Mouse (Mus musculus): ENCODE data around the gene Fam189a1. TPM values are rescaled to one million over a fixed set of nuclear protein-coding genes. Genes with fewer than 3 reads are reported as not detected.
A peak's percentile ranks its signal among the peaks of the same experiment; 100 is the strongest.

Gene Fam189a1
- total RNA-seq, 2 experiments from 2014 or later = 55.9 to 66.3 TPM

DNA sequence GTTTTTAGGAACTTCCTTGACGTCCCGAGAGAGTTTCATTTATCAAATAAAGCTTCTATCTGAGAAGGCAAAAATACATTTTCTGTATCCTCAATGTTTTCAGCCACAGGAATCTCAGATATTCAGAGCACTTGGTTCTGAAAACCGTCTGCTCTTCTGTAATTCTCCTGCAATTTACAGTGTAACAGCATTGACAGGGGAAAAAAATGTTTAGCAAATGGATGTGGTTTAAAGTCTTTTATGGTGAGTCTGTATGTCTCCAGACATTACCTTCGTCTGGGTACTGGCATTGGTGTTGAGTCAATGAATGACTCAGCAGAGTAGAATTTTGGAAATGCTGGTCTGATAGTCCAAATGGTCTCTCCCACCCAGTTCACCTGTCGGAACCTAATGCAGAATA, 249.4 kb downstream of the Fam189a1 start:
- DNase-seq (ENCODE audit: low spot score in 2 of 2) = no peak
- intact Hi-C loops (cut with DNase I) = no loop called here

DNA sequence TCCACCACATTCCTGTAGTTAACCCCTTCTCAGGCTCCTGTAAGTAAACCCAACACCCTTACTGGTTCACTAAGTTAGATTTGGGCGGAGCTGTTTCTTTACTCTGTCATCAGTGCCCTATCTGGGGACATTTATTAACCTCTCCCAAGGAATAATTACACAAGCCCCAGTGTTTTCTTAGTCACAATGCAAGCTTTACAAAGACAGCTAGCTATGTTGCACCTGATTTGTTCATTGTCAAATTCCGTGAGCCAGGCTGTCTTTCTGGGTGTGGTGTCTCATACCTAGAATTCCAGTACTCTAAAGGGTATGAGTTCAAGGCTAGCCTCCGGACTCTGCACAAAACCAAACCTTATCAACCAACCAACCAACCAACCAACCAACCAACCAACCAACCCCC, 250.9 kb downstream of the Fam189a1 start:
- intact Hi-C loops (cut with DNase I) = no loop called here
- DNase-seq (ENCODE audit: low spot score in 2 of 2) = no peak

DNA sequence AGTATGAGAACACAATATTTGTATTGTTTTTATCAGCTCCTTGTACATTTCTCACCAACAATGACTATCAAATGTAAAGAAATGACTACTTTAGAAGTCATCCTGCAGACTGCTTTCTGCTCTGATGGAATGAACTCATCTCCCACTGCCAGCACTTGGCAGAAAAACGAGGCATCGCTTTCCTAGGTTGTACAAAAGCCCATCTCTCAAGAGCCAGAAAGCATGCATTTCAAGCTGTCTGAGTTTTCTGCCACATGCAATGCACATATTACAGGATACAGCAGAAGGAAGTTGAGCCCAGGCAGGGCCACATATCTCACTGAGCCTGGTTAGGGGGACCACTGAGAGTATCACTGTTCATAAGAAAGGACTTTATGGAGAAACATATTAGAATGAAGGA, 256.1 kb downstream of the Fam189a1 start:
- intact Hi-C loops (cut with DNase I) = no loop called here
- no peak for DNase-seq (ENCODE audit: low spot score in 2 of 2)

DNA sequence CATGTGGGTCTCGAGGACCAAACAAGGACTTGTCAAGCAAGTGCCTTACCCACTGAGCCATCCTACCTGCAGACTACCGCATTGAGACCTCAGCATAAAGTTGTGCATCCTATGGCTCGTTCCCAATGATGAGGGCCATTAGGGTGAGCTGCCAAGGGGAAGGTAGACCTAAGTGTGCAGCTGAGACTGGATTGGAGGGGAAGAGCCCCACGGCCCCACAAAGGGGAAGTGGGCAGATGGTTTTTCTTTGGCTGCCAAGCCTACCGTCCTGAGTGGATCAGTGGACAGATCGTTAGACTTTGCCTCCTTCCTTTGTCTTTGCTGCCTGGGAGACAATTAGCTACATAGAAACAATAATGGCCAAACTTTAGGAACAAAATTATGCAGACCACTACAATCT, 259.8 kb downstream of the Fam189a1 start:
- intact Hi-C loops (cut with DNase I) = no loop called here
- no peak for DNase-seq (ENCODE audit: low spot score in 2 of 2)

DNA sequence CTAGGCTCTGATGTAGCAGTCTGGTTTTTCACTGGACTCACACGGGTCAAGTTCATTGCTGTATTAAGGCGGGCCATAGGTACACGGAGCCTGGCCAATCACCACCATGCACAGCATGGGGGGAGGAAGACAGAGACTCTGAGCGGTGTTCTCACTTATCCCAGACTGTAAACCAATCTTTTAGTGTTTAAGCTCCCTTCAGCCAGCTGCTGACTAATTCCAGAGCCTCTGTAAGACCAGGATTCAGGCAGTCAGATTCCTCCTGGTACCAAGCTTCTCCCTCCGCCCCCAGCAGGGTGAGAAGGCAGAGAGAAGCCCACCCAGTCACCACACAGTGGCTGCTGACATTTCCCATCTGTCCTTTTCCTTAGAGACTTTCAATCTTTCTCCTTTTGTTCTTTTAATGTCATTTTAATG, 260.7 kb downstream of the Fam189a1 start:
- intact Hi-C loops (cut with DNase I) = no loop called here
- no peak for DNase-seq (ENCODE audit: low spot score in 2 of 2)

DNA sequence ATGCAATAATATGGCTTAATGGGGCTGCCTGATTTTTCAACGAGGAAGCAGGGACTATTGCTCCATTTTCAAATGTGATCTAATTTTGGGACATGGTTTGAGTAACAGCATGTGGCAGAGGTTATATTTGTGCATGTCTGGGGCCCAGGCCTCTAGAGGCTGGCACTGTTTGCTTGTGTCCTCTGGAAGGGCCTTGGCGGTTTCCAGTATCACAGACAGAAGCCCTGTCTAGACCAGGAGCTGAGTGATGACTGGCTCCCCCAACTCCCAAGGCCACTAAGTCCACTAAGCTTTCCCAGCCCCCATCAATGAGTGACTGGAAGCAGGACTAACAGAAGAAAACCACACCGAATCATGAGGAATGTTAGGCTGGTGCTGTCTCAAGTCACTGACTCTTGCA, 265.2 kb downstream of the Fam189a1 start:
- intact Hi-C loops (cut with DNase I) = no loop called here

DNA sequence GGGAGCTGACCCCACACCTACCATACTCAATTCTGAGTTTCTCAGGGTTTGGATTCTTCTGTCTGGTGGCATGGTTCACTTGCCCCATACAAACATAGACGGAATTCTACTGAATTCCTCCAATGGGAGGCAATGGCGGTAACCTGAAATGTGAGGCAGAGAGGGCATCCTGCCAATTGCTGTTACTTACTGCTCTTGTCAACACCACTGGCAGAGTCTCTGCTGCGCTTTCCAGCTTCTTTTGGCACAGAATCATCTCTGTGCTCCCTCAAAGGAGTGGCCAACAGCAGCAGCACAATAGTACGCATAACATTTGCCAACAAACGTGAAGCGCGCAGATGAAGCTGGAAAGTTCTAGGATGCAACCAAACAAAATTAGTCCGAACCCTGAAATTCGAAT, 266.5 kb downstream of the Fam189a1 start:
- DNase-seq (ENCODE audit: low spot score in 2 of 2) = no peak
- intact Hi-C loops (cut with DNase I) = no loop called here

More for the DNA sequence above, 265.2 kb downstream of the Fam189a1 start:
- DNase-seq (ENCODE audit: low spot score in 2 of 2) = no peak

DNA sequence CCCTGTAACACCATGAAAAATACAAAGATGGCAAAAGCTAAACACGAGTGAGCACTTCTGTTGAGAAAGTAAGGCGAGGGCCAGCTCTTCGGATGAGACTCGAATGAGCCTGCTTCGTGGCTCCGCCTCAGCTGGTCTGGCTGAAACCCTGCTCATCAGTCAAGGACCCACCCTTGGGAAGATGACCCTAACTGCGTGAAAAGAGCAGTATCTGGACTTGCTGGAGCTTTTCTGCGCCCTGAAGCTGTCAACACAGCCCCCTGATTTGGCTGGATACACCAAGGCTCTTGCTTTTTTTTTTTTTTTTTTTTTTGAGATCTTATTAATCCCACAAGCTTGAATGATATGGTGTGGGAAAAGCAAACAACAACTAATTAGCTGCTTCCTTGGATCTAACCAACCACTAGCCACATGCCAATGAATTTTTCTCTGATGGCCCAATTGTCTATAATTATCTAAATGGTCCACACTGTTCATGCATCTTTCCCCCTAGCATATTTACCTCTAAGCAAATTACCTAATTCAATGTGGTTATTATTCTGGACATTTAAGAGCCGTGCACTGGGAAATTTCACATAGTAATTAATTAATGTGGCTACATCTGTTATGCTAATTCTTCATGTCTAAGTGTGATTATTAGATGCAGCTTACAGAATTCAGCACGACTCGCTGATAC, 272.0 kb downstream of the Fam189a1 start:
- intact Hi-C loops (cut with DNase I) = no loop called here
- DNase-seq (ENCODE audit: low spot score in 2 of 2) = no peak

DNA sequence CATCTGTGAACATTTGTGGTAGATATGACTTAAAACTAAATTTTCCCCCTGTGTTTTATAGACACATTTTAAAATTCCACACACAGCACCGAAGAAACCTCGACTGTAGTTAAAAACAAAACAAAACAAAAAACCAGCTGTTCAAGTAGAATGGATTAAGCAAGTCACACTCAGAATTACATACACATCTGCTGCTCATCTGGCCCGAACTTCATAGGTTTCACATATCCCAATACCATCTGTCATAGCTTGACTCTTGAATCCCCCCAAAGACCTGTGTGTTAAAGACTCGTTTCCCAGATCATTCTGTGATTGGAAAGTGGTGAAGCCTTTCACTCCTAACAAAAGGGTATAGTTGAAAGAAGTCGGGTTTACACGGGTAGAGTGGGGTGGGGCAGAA, 274.1 kb downstream of the Fam189a1 start:
- no peak for DNase-seq (ENCODE audit: low spot score in 2 of 2)
- intact Hi-C loops (cut with DNase I) = no loop called here

DNA sequence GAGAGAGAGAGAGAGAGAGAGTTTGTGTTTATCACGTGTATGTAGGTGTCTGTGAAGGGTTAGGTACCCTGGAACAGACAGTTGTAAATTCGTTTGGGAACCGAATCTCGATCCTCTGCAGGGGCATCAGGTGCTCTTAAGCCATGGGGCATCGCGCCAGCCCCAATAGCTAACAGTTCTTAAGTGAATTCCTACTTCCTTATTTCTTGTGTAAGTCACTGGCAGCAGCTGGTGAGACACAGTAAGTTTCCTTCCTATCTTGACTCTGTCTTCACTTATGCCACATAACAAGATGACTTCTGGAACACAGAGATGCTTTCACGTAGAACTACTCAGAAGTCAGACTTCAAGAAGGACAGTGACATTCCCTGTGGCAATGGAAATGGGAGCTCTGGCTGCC, 275.0 kb downstream of the Fam189a1 start:
- intact Hi-C loops (cut with DNase I) = no loop called here
- no peak for DNase-seq (ENCODE audit: low spot score in 2 of 2)

DNA sequence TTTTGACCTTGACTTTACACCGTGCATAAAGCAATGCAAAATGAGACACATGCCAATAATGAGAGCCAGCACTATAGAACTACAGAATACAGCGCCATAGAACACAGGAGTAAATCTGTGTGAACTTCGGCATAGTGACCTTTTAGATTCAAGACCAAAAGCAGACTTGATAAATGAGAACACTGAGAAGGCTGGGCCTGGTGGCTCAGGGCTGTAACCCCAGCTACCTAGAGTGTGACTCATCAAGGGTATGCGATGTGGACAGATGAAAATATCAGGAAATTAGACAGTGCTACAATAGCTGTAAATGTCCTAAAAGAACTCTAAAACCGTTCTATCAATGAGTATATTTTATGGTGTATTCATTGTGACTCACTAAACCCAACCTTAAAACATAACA, 276.0 kb downstream of the Fam189a1 start:
- no peak for DNase-seq (ENCODE audit: low spot score in 2 of 2)
- intact Hi-C loops (cut with DNase I) = no loop called here

DNA sequence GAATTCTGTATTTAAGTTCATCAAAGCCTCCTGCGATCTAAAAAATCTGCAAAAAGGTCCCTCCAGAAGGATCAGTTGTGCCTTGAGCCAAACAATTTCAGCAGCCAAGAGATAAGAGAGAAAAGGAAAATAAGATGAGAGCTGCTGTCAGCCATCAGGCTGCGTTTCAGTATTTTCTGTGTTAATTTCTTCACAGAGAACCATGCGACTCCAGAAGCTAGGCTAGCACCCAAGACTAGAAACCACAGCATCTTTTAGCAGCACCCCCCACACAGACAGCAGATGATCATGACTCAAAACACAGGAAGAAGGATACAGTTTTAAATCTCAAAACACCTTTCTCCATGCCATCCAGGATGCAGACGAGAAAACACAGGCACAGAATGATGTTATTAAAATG, 281.4 kb downstream of the Fam189a1 start:
- intact Hi-C loops (cut with DNase I) = no loop called here

DNA sequence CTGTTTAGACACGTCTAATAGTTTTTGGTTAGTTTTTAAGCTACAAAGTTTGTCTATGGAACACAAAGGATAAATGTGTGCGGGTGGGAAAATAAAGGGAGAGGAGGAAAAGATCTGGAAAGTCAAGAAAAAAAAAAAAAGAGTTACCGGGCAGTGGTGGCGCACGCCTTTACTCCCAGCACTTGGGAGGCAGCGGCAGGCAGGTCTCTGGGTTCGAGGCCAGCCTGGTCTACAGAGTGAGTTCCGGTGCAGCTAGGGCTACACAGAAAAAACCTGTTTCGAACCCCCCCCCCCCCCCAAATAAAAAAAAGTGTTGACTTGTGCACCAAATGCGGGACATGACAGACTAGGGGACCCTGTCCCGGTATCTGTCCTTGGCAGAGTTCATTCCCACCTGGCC, 283.1 kb downstream of the Fam189a1 start:
- intact Hi-C loops (cut with DNase I) = no loop called here
- DNase-seq (ENCODE audit: low spot score in 2 of 2) = no peak

More for the DNA sequence above, 281.4 kb downstream of the Fam189a1 start:
- DNase-seq (ENCODE audit: low spot score in 2 of 2) = peak in 1 of 2 experiments; percentile 47

DNA sequence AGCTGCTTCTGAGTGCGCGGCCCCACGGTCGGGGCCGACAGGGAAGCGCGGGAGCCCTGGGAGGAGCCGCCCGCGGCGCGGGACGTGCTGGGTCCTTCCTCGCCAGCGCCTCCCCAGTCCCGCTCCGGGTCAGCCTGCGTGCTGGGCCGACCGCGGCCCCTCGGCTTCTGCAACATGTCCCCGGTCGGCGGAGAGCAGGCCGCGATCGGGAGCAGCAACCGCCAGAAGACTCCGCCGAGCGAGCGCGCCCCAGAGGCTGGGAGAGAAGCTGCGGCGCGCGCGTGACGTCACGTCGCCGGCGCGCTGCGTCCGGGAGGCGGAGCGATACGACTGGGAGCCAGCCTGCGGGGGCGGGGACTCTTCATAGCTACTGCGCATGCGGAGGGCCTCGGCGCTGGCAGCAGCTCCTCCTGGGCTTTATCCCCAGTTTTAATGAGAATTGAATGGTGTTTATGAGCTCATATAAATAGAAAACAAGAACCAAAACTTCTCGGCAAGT, 283.6 kb downstream of the Fam189a1 start, which contains the start of gene Nsmce3:
TSS of gene Nsmce3 (minus strand) at position 255 of the 499 bp plus-strand sequence.
- peak; percentile 96 to 97 for DNase-seq (ENCODE audit: low spot score in 2 of 2)
- intact Hi-C loops (cut with DNase I) = no loop called here

DNA sequence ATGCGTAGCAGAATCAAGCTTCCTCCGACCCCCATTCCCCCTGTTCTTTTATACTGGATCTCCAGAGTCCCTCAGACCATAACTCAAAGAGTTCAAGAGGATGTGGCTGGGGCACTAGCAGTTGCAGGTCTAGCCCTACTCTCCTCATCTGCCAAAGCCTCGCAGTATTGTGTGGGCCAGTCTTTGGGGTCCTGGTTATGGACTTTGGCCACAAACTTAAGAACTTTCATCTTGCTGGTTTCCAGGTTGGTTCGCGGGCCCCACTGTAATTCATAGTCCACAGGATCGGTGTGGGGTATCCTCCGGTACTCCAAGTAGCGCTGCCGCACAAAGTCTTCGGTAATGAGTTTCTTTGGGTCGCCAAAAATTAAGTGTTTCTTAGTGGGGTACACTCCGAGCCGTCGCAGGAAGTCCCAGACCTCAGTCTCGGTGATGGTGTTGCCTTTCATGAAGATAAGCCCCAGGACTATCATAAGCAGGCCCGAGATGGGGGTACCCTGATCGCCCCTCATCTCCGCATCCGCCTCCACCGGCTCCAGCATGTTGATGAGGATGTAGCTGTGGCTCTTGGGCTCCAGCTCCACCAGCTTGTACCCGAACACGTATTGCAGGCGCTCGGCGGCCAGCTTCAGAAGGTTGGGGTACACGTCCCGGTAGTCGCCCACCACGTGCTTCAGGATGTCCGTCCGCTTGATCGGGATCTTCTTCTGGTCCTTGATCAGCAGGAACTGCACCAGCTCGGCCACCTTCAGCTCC, 284.2 kb downstream of the Fam189a1 start:
- intact Hi-C loops (cut with DNase I) = no loop called here

DNA sequence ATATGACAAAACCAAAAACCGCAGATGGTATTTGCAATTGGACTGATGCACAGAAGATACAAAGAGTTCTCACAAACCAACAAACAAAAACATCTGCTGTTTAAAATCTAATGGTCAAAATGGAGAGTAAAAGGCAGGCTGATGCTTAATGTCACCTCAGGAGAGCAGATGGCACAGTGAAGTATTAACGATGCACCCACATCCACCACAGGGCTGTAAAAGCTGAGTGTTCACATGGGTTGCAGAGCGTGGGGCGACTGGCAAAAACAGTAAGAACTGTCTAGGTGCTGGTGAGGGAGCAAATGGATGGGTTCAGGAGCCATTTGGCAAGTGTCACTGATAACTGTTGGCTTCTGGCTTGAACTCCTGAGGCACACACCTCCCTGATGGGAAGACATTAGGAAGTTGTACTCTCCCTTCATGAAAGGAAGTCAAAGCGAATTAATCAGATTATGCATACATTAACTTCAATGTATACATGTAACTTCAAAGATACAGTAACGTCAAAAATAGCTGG, 286.8 kb downstream of the Fam189a1 start:
- no peak for DNase-seq (ENCODE audit: low spot score in 2 of 2)
- intact Hi-C loops (cut with DNase I) = no loop called here

More for the DNA sequence above, 284.2 kb downstream of the Fam189a1 start:
- no peak for DNase-seq (ENCODE audit: low spot score in 2 of 2)

DNA sequence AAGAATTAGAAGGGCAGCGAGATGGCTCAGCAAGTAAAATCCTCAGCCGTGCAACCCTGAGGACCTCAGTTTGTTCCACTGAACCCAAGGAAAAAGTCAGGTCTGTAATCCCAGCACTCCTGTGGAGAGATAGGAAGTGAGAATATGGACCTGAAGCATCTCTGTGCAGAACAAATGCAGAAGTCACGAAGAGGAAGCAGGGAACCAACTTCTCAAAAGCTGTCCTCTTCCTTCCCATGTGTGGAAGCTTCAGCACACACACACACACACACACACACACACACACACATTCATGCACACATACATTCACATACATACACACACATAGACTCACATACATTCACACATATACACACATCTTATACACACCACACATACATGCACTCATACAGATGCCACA, 292.8 kb downstream of the Fam189a1 start:
- intact Hi-C loops (cut with DNase I) = no loop called here
- no peak for DNase-seq (ENCODE audit: low spot score in 2 of 2)

DNA sequence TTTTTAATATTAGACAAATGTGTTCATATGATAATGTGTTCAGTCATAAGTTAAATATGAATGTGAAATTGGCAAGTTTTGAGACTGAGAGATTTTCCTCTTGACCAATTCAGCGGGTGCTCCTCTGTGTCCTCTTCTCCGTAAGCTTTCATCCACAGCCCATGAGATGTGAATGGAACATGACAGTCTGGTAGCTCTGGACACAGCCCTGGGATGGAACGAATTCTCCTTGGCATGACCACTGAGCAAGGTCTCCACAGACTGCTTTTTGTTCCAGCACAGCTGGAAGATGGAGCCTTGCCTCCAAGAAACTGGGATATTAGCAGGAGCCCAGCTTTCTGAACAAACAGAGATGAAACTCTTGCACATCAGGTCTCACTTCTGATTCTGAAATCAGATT, 293.4 kb downstream of the Fam189a1 start:
- intact Hi-C loops (cut with DNase I) = no loop called here
- DNase-seq (ENCODE audit: low spot score in 2 of 2) = no peak

DNA sequence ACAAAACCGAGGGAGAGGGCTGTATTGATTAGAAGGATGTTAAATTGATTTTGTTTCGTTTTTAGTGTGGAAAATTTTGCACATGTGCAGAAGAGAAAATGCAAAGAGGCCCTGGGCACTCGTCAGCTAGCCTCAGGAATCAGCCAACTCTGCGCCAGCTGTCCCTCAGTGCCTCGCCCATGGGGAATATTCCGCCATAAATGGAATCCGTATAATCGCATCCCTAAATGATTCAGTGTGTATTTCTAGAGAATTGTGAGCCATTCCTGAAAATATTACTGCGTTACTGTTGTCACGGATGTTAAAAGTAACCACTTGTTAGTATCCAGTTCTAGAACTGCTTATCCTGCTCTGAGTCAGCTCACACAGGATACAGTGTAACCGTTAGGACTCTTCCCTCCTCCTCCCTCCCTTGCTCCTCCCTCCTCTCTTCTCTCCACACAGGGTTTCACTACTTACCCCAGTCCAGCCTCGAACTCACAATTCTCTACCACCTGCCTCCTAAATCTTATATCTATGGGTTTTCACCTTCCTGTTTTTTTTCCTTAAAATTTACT, 299.8 kb downstream of the Fam189a1 start:
- no peak for DNase-seq (ENCODE audit: low spot score in 2 of 2)
- intact Hi-C loops (cut with DNase I) = no loop called here

DNA sequence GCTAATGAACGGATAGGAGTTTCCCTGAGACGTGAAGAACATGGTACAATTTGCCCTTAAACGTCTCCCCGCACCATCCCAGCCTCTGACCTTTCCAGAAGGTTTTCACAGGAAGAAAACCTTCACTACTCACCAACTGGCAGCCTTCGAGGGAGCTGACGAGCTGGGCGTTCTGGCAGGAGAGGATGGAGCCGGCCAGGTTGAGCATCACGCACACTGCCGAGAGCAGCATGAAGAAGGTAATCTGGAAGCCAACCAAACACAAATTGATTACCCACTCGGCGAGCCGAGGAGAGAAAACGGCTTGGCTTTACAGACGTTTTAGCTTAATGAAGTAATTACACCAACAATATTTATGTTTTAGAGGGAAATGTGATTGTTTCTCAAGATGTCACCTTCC, 300.4 kb downstream of the Fam189a1 start:
- DNase-seq (ENCODE audit: low spot score in 2 of 2) = no peak
- intact Hi-C loops (cut with DNase I) = no loop called here
